Mouse (Mus musculus) brain, embryonic 14.5 days (tissue): Measurements from ENCODE around the gene Rnf7.

Experiments used
- CTCF ChIP-seq: fragments of 200-500 bp; IDR thresholded peaks from 2 replicates; pipeline ENCODE4 v1.5.1; 2012; ENCODE audit warnings: inconsistent platforms, mild to moderate bottlenecking, moderate library complexity, borderline replicate concordance; ENCODE audit not compliant: insufficient read depth, insufficient read length; ENCODE audit errors: extremely low read depth
- POLR2A ChIP-seq: fragments of 200-500 bp; IDR thresholded peaks from 2 replicates; pipeline ENCODE4 v1.6.1; 2012; ENCODE audit warnings: mild to moderate bottlenecking, inconsistent platforms, borderline replicate concordance; ENCODE audit not compliant: poor library complexity, insufficient read depth, insufficient read length, severe bottlenecking; ENCODE audit errors: extremely low read depth

- TF ChIP-seq POLR2A (no peak), CTCF (no peak)
These were observed 18.2 kb downstream of the Rnf7 start for GRCm38 (mm10) chr9:96460117-96460865.
